Mouse (Mus musculus) liver, embryonic 14.5 days (tissue): ENCODE data around the gene Rem1. TPM values are rescaled to one million over a fixed set of nuclear protein-coding genes. Genes with fewer than 3 reads are reported as not detected.

Experiments
- ATAC-seq: fragments of 200-750 bp; cut with Nextera tagmentation; 2 replicates; pipeline ENCODE4 v1.8.0; 2017; ENCODE audit warnings: moderate number of reproducible peaks, mild to moderate bottlenecking, moderate library complexity; ENCODE audit not compliant: insufficient read depth
- DNase-seq, 3 experiments: peaks; one replicate each; pipeline ENCODE4 v3.0.0-alpha.2; 2012 to 2013; ENCODE audit warnings: low read depth in 3 of 3, low spot score in 3 of 3
- H3K27ac ChIP-seq: fragments of 300-500 bp; sonication (generic); 2 replicates; pipeline ENCODE4 v1.5.1; 2014; ENCODE audit warnings: moderate library complexity, mild to moderate bottlenecking, control low read depth, inconsistent platforms
- H3K27me3 ChIP-seq: fragments of 300-500 bp; sonication (generic); 2 replicates; pipeline ENCODE4 v1.6.1; 2014; ENCODE audit warnings: mild to moderate bottlenecking, low read length, moderate library complexity; ENCODE audit not compliant: control insufficient read depth, insufficient read depth
- H3K36me3 ChIP-seq: fragments of 300-500 bp; sonication (generic); replicated peaks from 2 replicates; pipeline ENCODE4 v1.6.1; 2014; ENCODE audit warnings: low read depth; ENCODE audit not compliant: control insufficient read depth, insufficient read depth
- H3K4me1 ChIP-seq, 2 experiments: fragments of 200-500 bp in 1 of 2; fragments of 300-500 bp in 1 of 2; sonication (generic) in 1 of 2; replicated peaks; 2 replicates each; pipeline ENCODE4 v1.6.1; 2012 to 2014; ENCODE audit warnings: antibody characterized with exemption in 1 of 2, inconsistent platforms in 1 of 2, low read length in 1 of 2; ENCODE audit not compliant: control insufficient read depth in 2 of 2, insufficient read depth in 2 of 2
- H3K4me2 ChIP-seq: fragments of 300-500 bp; sonication (generic); 2 replicates; pipeline ENCODE4 v1.6.1; 2014; ENCODE audit warnings: low read depth, mild to moderate bottlenecking, control low read depth, moderate library complexity
- H3K4me3 ChIP-seq, 2 experiments: fragments of 200-500 bp in 1 of 2; fragments of 300-500 bp in 1 of 2; sonication (generic) in 1 of 2; 2 replicates each; pipeline ENCODE4 v1.5.1; 2012 to 2014; ENCODE audit warnings: low read depth in 2 of 2, low read length in 2 of 2, mild to moderate bottlenecking in 2 of 2, control low read depth in 1 of 2, inconsistent platforms in 1 of 2, moderate library complexity in 1 of 2; ENCODE audit not compliant: insufficient read depth in 1 of 2
- H3K9ac ChIP-seq: fragments of 300-500 bp; sonication (generic); replicated peaks from 2 replicates; pipeline ENCODE4 v1.6.1; 2014; ENCODE audit warnings: mild to moderate bottlenecking, control low read depth, moderate library complexity
- H3K9me3 ChIP-seq: fragments of 300-500 bp; sonication (generic); 2 replicates; pipeline ENCODE4 v1.6.1; 2016; ENCODE audit warnings: low read length, mixed read lengths; ENCODE audit not compliant: control insufficient read depth
- CTCF ChIP-seq: IDR thresholded peaks from 2 replicates; pipeline ENCODE4 v1.5.1; 2016; ENCODE audit warnings: antibody characterized with exemption, low read depth, control low read depth
- EP300 ChIP-seq: IDR thresholded peaks from 2 replicates; pipeline ENCODE4 v1.6.1; 2016; ENCODE audit warnings: antibody characterized with exemption, low read depth
- WGBS: fragments of 180-500 bp; shearing (Covaris S2); extraction: QIAGEN DNeasy Blood & Tissue Kit; methylation state at CpG from one replicate; pipeline ENCODE4 v1.1.7; 2014; ENCODE audit not compliant: insufficient replicate concordance; 5-methylcytosine and 5-hydroxymethylcytosine counted together
- polyA plus RNA-seq, 2 experiments: library from polyadenylated mRNA; depleted of rRNA in 1 of 2; stranded (reverse) in 1 of 2; unstranded in 1 of 2; fragments of >200 nt; fragmentation: Nextera tagmentation in 1 of 2; extraction: Ambion mirVana in 1 of 2; gene quantifications; 2 replicates each; pipeline versions ENCODE4 v1.2.1 to v1.2.3; 2012 to 2014

The Rem1 gene
- polyA plus RNA-seq (2012; rRNA removed) (0.42 and 0.66 TPM in 2 replicates), polyA plus RNA-seq (2014; fragmentation: Nextera tagmentation; extraction: Ambion mirVana) (0.52 and 0.91 TPM in 2 replicates)

- DNase-seq, result no peak
- 2% methylated on average over 59 of the region's 59 CpGs for WGBS
- H3K9me3 ChIP-seq, result no peaks in the 10 kb centered on the region
- no peak within 1 kb of the TSS; the same call in 1 of the 2 replicates for H3K9ac ChIP-seq
- H3K4me2 ChIP-seq, result peak within 1 kb of the TSS; percentile 37
- H3K36me3 ChIP-seq, result no peaks in the 10 kb centered on the region
- peaks cover 34% of the 10 kb centered on the region for H3K27me3 ChIP-seq
- H3K4me3 ChIP-seq, result peak within 1 kb of the TSS; percentile 6 to 19; a peak in 2 of 4 replicates
- no peak for ATAC-seq
- no peaks in the 10 kb centered on the region for H3K4me1 ChIP-seq
- H3K27ac ChIP-seq, result no peak within 1 kb of the TSS
- TF ChIP-seq EP300 (no peak), CTCF (no peak)
Measured at GRCm38 (mm10) chr2:152626774-152627591, at the start of gene Rem1. Gene Rem1, plus strand, starts transcription at chr2:152626951.

- Histone ChIP-seq H3K27ac (no peak within 1 kb of the TSS), H3K4me3 (no peak within 1 kb of the TSS), H3K36me3 (no peaks in the 10 kb centered on the region), H3K27me3 (no peaks in the 10 kb centered on the region), H3K4me2 (no peak within 1 kb of the TSS), H3K4me1 (no peaks in the 10 kb centered on the region), H3K9me3 (no peaks in the 10 kb centered on the region), H3K9ac (no peak within 1 kb of the TSS)
- TF ChIP-seq CTCF, result no peak
- no peak for TF ChIP-seq EP300
- ATAC-seq (no peak), DNase-seq (no peak)
- 58% methylated on average over 7 of the region's 7 CpGs for WGBS
Measured at GRCm38 (mm10) chr2:152580107-152580506, 46.6 kb upstream of the Rem1 start, which contains the start of gene Defb19. Gene Defb19, minus strand, starts transcription at chr2:152580312.

GRCm38 (mm10) chr2:152580612-152581011, 46.1 kb upstream of the Rem1 start:
- WGBS, result 58% methylated on average over 11 of the region's 11 CpGs
- Histone ChIP-seq H3K27me3 (no peaks in the 10 kb centered on the region), H3K4me2 (no peak overlapping the region), H3K9me3 (no peaks in the 10 kb centered on the region), H3K4me3 (no peak overlapping the region), H3K4me1 (no peaks in the 10 kb centered on the region), H3K9ac (no peak overlapping the region), H3K36me3 (no peaks in the 10 kb centered on the region), H3K27ac (no peak overlapping the region)
- ATAC-seq, result no peak
- TF ChIP-seq CTCF (no peak), EP300 (no peak)
- no peak for DNase-seq

- WGBS, result 47% methylated on average over 4 of the region's 4 CpGs
Measured at GRCm38 (mm10) chr2:152586926-152587560, 39.7 kb upstream of the Rem1 start.

GRCm38 (mm10) chr2:152588450-152588849, 38.3 kb upstream of the Rem1 start:
- no peak for TF ChIP-seq CTCF
- no peak for TF ChIP-seq EP300
- H3K27ac ChIP-seq, result no peak overlapping the region
- ATAC-seq (no peak), DNase-seq (no peak)
- 41% methylated on average over 2 of the region's 2 CpGs for WGBS
- H3K4me1 ChIP-seq, result no peaks in the 10 kb centered on the region
- H3K36me3 ChIP-seq, result no peaks in the 10 kb centered on the region
- no peaks in the 10 kb centered on the region for H3K9me3 ChIP-seq
- H3K4me3 ChIP-seq, result no peak overlapping the region
- H3K27me3 ChIP-seq, result no peaks in the 10 kb centered on the region
- H3K9ac ChIP-seq, result no peak overlapping the region
- H3K4me2 ChIP-seq, result no peak overlapping the region

More at GRCm38 (mm10) chr2:152586926-152587560, 39.7 kb upstream of the Rem1 start:
- Histone ChIP-seq H3K27ac (no peak overlapping the region), H3K9me3 (no peaks in the 10 kb centered on the region), H3K36me3 (no peaks in the 10 kb centered on the region), H3K4me3 (no peak overlapping the region), H3K9ac (no peak overlapping the region), H3K27me3 (no peaks in the 10 kb centered on the region), H3K4me2 (no peak overlapping the region), H3K4me1 (no peaks in the 10 kb centered on the region)
- no peak for ATAC-seq
- peak; percentile 39 for TF ChIP-seq CTCF
- TF ChIP-seq EP300, result no peak
- no peak for DNase-seq
